In genomic region chr10:86421731-86422370, GRCm38 (mm10) we compare ENCODE assay signal across 26 mouse cellular contexts.
DNase-seq lines count a peak whose midpoint lies in the region; ATAC-seq and TF ChIP-seq lines count a peak whose summit lies in the region.
"Had no signal": no experiment of that assay in that cellular context is flagged by ENCODE, and none has a peak within 500 bp of the region (broad histone marks: within the 10 kb centered on the region; RNA-seq: fewer than 3 reads in every experiment).

No protein-coding gene starts in this region.

- 77% methylated on average over 3 of the region's 3 CpGs for WGBS in kidney, embryonic 14.5 days
- 84% methylated on average over 3 of the region's 3 CpGs for WGBS in liver, adult 2 months
- 29% methylated on average over 3 of the region's 3 CpGs for WGBS in liver, embryonic 12.5 days (ENCODE audit: insufficient replicate concordance)

- H3K9ac ChIP-seq in kidney, embryonic 14.5 days (ENCODE audit: low read depth, low read length): no peak overlapping the region
- H3K9ac ChIP-seq in liver, adult 2 months (ENCODE audit: low read depth, low read length): no peak overlapping the region
- H3K9ac ChIP-seq in liver, embryonic 12.5 days: no peak overlapping the region
- H3K9ac ChIP-seq: forebrain, postnatal 0 days; hindbrain, embryonic 12.5 days; intestine, embryonic 15.5 days; limb, embryonic 13.5 days; liver, embryonic 13.5 days had no signal

- DNase-seq in kidney, adult 18-20 months: peak; percentile 17
- peak; percentile 34 for DNase-seq in liver, adult 2 months (ENCODE audit: extremely low read depth, low read depth, low spot score)
- DNase-seq in layer of hippocampus, postnatal 36 days: no peak
- DNase-seq in right cerebral cortex, postnatal 4 days: no peak
- DNase-seq: adrenal gland, postnatal 25 days; cerebellum, adult 11-12 months; cerebellum, adult 9-11 months; forebrain, postnatal 0 days; liver, embryonic 13.5 days; lung, adult 18-20 months; right cerebral cortex, postnatal 25 days; spleen, adult 18-20 months; thymus, postnatal 14 days had no signal

- no peak for TF ChIP-seq CTCF in liver, adult 2 months (IDR thresholded peaks at IDR 0.05; ENCODE audit: low read depth, low read length)

- H3K4me1 ChIP-seq in kidney, embryonic 14.5 days (ENCODE audit: control insufficient read depth, insufficient read depth, low read length): no peaks in the 10 kb centered on the region
- peaks cover 6% of the 10 kb centered on the region for H3K4me1 ChIP-seq in liver, adult 2 months (ENCODE audit: control insufficient read depth, insufficient read depth, low read length)
- no peaks in the 10 kb centered on the region for H3K4me1 ChIP-seq in liver, embryonic 12.5 days
- H3K4me1 ChIP-seq: liver, embryonic 13.5 days had no signal

- no peak for ATAC-seq in kidney, embryonic 14.5 days (ENCODE audit: low FRiP score, low TSS enrichment)
- no peak for ATAC-seq in liver, embryonic 12.5 days
- ATAC-seq in megakaryocyte, adult 5-6 weeks (ENCODE audit: poor library complexity, severe bottlenecking): peak; percentile 72
- ATAC-seq: CD4-positive, CD25-positive, alpha-beta regulatory T cell, adult 4 months; forebrain, postnatal 0 days; hindbrain, postnatal 0 days; intestine, embryonic 15.5 days; lung, postnatal 0 days; midbrain, embryonic 16.5 days had no signal

- no peaks in the 10 kb centered on the region for H3K9me3 ChIP-seq in kidney, embryonic 14.5 days (ENCODE audit: control insufficient read depth, low read length)
- H3K9me3 ChIP-seq in liver, embryonic 12.5 days (replicated peaks): no peaks in the 10 kb centered on the region
- H3K9me3 ChIP-seq: hindbrain, embryonic 12.5 days; intestine, embryonic 15.5 days; liver, embryonic 13.5 days had no signal

- no peaks in the 10 kb centered on the region for H3K79me2 ChIP-seq in liver, adult 2 months (ENCODE audit: control insufficient read depth, insufficient read depth, low read length)

- no peaks in the 10 kb centered on the region for H3K36me3 ChIP-seq in kidney, embryonic 14.5 days (ENCODE audit: control insufficient read depth, insufficient read depth, low read length)
- H3K36me3 ChIP-seq in liver, adult 2 months (ENCODE audit: control insufficient read depth, insufficient read depth, low read length): no peaks in the 10 kb centered on the region
- H3K36me3 ChIP-seq in liver, embryonic 12.5 days: no peaks in the 10 kb centered on the region
- H3K36me3 ChIP-seq: hindbrain, embryonic 12.5 days; intestine, embryonic 15.5 days; limb, embryonic 13.5 days; liver, embryonic 13.5 days had no signal

- H3K4me3 ChIP-seq in kidney, embryonic 14.5 days (ENCODE audit: low read length): no peak overlapping the region
- H3K4me3 ChIP-seq in liver, adult 2 months (ENCODE audit: insufficient read depth, low read depth, low read length): no peak overlapping the region
- no peak overlapping the region for H3K4me3 ChIP-seq in liver, embryonic 12.5 days
- H3K4me3 ChIP-seq: erythroblast, embryonic 14.5 days; hindbrain, embryonic 12.5 days; intestine, embryonic 15.5 days; limb, embryonic 13.5 days; liver, embryonic 13.5 days had no signal

- TF ChIP-seq POLR2A in liver, adult 2 months (IDR thresholded peaks at IDR 0.05; ENCODE audit: extremely low read depth, insufficient read depth, low read length): no peak

- H3K27me3 ChIP-seq in kidney, embryonic 14.5 days (ENCODE audit: control insufficient read depth, insufficient read depth, low read length): no peaks in the 10 kb centered on the region
- H3K27me3 ChIP-seq in liver, adult 2 months (ENCODE audit: control insufficient read depth, insufficient read depth, low read length): no peaks in the 10 kb centered on the region
- 0 out of 2 replicates have a peak, but pooled peaks cover 2% of the 10 kb centered on the region for H3K27me3 ChIP-seq in liver, embryonic 12.5 days (replicated peaks)
- H3K27me3 ChIP-seq: hindbrain, embryonic 12.5 days; intestine, embryonic 15.5 days; liver, embryonic 13.5 days had no signal

- H3K4me2 ChIP-seq in kidney, embryonic 14.5 days (replicated peaks; ENCODE audit: low read depth, low read length): no peak overlapping the region
- no peak overlapping the region for H3K4me2 ChIP-seq in liver, embryonic 12.5 days
- H3K4me2 ChIP-seq: hindbrain, embryonic 12.5 days; intestine, embryonic 15.5 days; limb, embryonic 13.5 days; liver, embryonic 13.5 days; midbrain, embryonic 11.5 days had no signal

- no peak overlapping the region for H3K27ac ChIP-seq in kidney, embryonic 14.5 days (ENCODE audit: low read depth, low read length)
- no peak overlapping the region for H3K27ac ChIP-seq in liver, adult 2 months (replicated peaks; ENCODE audit: insufficient read depth, low read depth, low read length)
- H3K27ac ChIP-seq in liver, embryonic 12.5 days: no peak overlapping the region
- H3K27ac ChIP-seq: hindbrain, embryonic 12.5 days; hindbrain, postnatal 0 days; intestine, embryonic 15.5 days; limb, embryonic 13.5 days; liver, embryonic 13.5 days; macrophage had no signal

Comparison
In these comparisons a context has a peak if more than half of its experiments do, and no peak if none do; other contexts are left out.
1. DNase-seq: peak in kidney, adult 18-20 months (single experiment) and liver, adult 2 months (single experiment); none in layer of hippocampus, postnatal 36 days (0 of 2) and right cerebral cortex, postnatal 4 days (single experiment).